Mouse (Mus musculus): ENCODE measurements around the gene Mef2d. TPM values are rescaled to one million over a fixed set of nuclear protein-coding genes. Genes with fewer than 3 reads are reported as not detected.

Gene Mef2d
- polyA plus RNA-seq, 1 experiment = 121 TPM

DNA sequence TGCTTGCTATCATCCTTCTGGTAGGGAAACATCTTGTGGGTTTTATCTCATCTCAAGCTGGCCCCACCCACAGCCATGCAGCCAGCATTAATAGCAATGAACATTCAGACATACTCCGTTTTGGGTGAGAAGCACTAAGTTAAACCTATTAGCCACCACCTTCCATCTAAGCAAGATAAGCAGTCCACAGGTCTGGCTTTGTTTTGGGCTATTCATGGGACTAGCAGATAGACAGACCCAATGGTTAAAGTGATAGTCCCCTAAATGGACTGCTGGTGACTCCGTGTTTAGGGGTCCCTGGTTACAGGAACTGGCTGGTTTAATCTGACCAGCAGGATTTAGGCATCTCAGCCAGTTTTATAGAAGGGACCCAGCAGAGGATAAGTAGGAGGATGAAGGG, 70.8 kb downstream of the Mef2d start:
- Histone ChIP-seq H3K36me3 (ENCODE audit: control insufficient read depth, insufficient read depth) (no peaks in the 10 kb centered on the region), H3K27me3 (ENCODE audit: control insufficient read depth, insufficient read depth, insufficient read length) (peaks cover 37% of the 10 kb centered on the region), H3K4me2 (ENCODE audit: low read depth) (no peak overlapping the region), H3K4me3 (no peak overlapping the region), H3K79me2 (ENCODE audit: control insufficient read depth, insufficient read depth) (no peaks in the 10 kb centered on the region), H3ac (ENCODE audit: control insufficient read depth, insufficient read length) (no peak overlapping the region)
- no peak for TF ChIP-seq CEBPB (IDR thresholded peaks at IDR 0.05; ENCODE audit: insufficient read depth, poor library complexity, severe bottlenecking)

DNA sequence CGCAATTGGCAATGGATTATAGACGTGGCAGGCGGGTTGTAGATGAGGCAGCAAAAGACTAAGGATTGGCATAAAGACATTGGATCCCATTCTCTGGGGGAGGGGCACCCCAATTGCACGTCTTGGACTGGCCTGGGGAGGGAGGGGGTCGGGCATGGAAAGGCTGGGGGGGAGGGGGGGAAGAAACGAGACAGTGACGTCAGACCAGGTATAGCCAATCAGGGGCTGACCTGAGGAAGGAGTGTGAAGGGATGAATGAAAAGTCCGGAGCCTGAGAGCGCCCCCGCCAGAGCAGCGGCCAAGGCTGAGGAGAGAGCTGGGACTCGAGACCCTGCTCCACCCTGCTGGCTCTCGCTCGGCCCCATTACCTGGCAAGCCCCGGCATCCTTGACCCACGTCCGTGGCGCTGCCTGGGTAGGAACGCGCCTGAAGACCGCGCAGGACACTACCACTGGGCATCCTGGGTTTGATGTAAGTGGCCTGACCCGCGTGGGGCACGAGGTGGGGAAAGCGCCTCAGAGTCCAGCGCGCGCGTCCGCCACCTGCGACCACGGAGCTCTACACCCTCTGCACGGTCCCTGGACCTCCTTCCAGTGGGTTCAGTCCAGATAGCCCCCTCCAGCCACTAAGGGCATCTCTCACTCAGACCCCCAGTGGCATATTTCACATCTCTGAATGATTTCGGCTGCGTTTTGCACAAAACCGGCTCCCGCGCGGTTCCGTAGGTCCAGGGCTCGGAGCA, 72.2 kb downstream of the Mef2d start:
- Histone ChIP-seq H3ac (ENCODE audit: control insufficient read depth, insufficient read length) (no peak overlapping the region), H3K36me3 (ENCODE audit: control insufficient read depth, insufficient read depth) (no peaks in the 10 kb centered on the region), H3K4me2 (ENCODE audit: low read depth) (no peak overlapping the region), H3K4me3 (no peak overlapping the region), H3K27me3 (ENCODE audit: control insufficient read depth, insufficient read depth, insufficient read length) (peaks cover 43% of the 10 kb centered on the region), H3K79me2 (ENCODE audit: control insufficient read depth, insufficient read depth) (no peaks in the 10 kb centered on the region)
- no peak for TF ChIP-seq POLR2AphosphoS2 (IDR thresholded peaks at IDR 0.05; ENCODE audit: insufficient read length, low read depth)
- TF ChIP-seq USF1 (IDR thresholded peaks at IDR 0.05; ENCODE audit: low read depth) = no peak
- no peak for TF ChIP-seq SRF (IDR thresholded peaks at IDR 0.05; ENCODE audit: control insufficient read depth, insufficient read length, low read depth)
- TF ChIP-seq MYOG (IDR thresholded peaks at IDR 0.05; ENCODE audit: control insufficient read depth in 1 of 3, insufficient read depth in 1 of 3, insufficient read length in 2 of 3, low read depth in 2 of 3) = no peak
- TF ChIP-seq CEBPB (IDR thresholded peaks at IDR 0.05; ENCODE audit: insufficient read depth, poor library complexity, severe bottlenecking) = no peak
- no peak for TF ChIP-seq E2F4 (IDR thresholded peaks at IDR 0.05; ENCODE audit: insufficient read depth)
- no peak for TF ChIP-seq MYOD1 (IDR thresholded peaks at IDR 0.05; ENCODE audit: control insufficient read depth in 1 of 3, insufficient read length in 2 of 3, low read depth in 2 of 3)
- TF ChIP-seq MAX (IDR thresholded peaks at IDR 0.05; ENCODE audit: low read depth) = no peak
- no peak for TF ChIP-seq TCF12 (IDR thresholded peaks at IDR 0.05; ENCODE audit: insufficient read depth, poor library complexity, severe bottlenecking)
- TF ChIP-seq POLR2A (IDR thresholded peaks at IDR 0.05; ENCODE audit: insufficient read length, low read depth) = no peak
- TF ChIP-seq TCF3 (IDR thresholded peaks at IDR 0.05; ENCODE audit: insufficient read length, low read depth) = no peak
- TF ChIP-seq REST (IDR thresholded peaks at IDR 0.05; ENCODE audit: insufficient read depth, insufficient read length) = no peak

DNA sequence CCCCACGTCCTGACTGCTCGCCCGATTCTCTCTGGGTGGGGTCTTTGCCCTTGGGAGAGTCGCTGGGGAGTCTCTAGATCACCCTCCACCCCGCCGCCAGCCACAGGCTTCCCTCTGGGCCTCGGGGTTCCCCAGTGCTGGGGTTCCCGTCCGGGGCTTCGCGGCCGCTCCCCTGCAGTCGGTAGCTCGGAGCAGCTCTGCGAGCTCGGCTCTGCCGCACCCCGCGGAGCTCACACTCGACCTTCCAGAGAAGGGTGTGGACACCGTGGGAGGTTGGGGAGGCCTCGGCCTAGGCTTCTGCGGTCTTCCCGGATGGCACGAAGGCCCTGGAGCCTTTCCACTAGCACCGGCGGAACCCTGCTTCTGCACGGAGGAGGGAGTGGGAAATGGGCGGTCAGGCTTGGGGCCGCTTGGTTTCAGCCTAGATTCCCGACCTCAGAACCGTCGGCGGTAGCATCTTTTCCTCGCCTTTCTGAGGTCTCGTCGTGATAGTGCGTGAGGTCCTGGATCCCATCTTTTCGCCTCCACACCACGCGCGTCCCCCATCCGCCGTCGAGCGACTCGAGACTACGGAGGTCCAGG, 72.9 kb downstream of the Mef2d start:
- no peaks in the 10 kb centered on the region for H3K36me3 ChIP-seq (ENCODE audit: control insufficient read depth, insufficient read depth)
- H3K4me3 ChIP-seq = no peak overlapping the region
- H3K27me3 ChIP-seq (ENCODE audit: control insufficient read depth, insufficient read depth, insufficient read length) = peaks cover 49% of the 10 kb centered on the region
- no peak overlapping the region for H3K4me2 ChIP-seq (ENCODE audit: low read depth)
- TF ChIP-seq REST (IDR thresholded peaks at IDR 0.05; ENCODE audit: insufficient read depth, insufficient read length) (no peak), TCF3 (IDR thresholded peaks at IDR 0.05; ENCODE audit: insufficient read length, low read depth) (no peak), MYOD1 (IDR thresholded peaks at IDR 0.05; ENCODE audit: control insufficient read depth in 1 of 3, insufficient read length in 2 of 3, low read depth in 2 of 3) (no peak), E2F4 (IDR thresholded peaks at IDR 0.05; ENCODE audit: insufficient read depth) (no peak), POLR2A (IDR thresholded peaks at IDR 0.05; ENCODE audit: insufficient read length, low read depth) (no peak), CEBPB (IDR thresholded peaks at IDR 0.05; ENCODE audit: insufficient read depth, poor library complexity, severe bottlenecking) (no peak), POLR2AphosphoS2 (IDR thresholded peaks at IDR 0.05; ENCODE audit: insufficient read length, low read depth) (no peak), MAX (IDR thresholded peaks at IDR 0.05; ENCODE audit: low read depth) (no peak), TCF12 (IDR thresholded peaks at IDR 0.05; ENCODE audit: insufficient read depth, poor library complexity, severe bottlenecking) (no peak), USF1 (IDR thresholded peaks at IDR 0.05; ENCODE audit: low read depth) (no peak), SRF (IDR thresholded peaks at IDR 0.05; ENCODE audit: control insufficient read depth, insufficient read length, low read depth) (no peak), MYOG (IDR thresholded peaks at IDR 0.05; ENCODE audit: control insufficient read depth in 1 of 3, insufficient read depth in 1 of 3, insufficient read length in 2 of 3, low read depth in 2 of 3) (no peak)
- no peak overlapping the region for H3ac ChIP-seq (ENCODE audit: control insufficient read depth, insufficient read length)
- no peaks in the 10 kb centered on the region for H3K79me2 ChIP-seq (ENCODE audit: control insufficient read depth, insufficient read depth)

DNA sequence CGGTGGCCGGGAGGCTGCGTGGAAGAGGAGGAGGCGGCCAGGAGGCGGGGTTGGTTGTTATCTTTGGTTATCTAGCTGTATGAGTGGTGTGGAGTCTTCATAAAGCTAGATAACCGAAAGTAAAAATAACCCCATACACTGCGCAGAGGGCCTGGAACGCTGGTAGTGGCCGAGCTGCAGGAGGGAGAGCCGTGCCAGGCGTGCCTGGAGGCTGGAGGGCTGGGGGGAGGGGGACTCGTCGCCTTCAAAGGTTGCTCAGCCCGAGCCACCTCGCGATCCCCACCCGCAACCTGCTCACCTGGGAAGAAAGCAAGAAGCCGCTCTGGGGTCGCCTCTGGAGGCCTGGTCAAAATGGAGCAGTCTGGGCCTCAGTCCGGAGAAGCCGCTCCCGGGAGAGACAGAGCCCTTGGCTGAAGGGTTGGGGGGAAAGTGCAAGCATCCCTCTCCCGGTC, 73.4 kb downstream of the Mef2d start:
- no peak overlapping the region for H3K4me2 ChIP-seq (ENCODE audit: low read depth)
- H3K27me3 ChIP-seq (ENCODE audit: control insufficient read depth, insufficient read depth, insufficient read length) = peaks cover 51% of the 10 kb centered on the region
- H3ac ChIP-seq (ENCODE audit: control insufficient read depth, insufficient read length) = no peak overlapping the region
- no peaks in the 10 kb centered on the region for H3K79me2 ChIP-seq (ENCODE audit: control insufficient read depth, insufficient read depth)
- H3K4me3 ChIP-seq = no peak overlapping the region
- no peaks in the 10 kb centered on the region for H3K36me3 ChIP-seq (ENCODE audit: control insufficient read depth, insufficient read depth)
- TF ChIP-seq REST (IDR thresholded peaks at IDR 0.05; ENCODE audit: insufficient read depth, insufficient read length) (no peak), MYOD1 (IDR thresholded peaks at IDR 0.05; ENCODE audit: control insufficient read depth in 1 of 3, insufficient read length in 2 of 3, low read depth in 2 of 3) (no peak), SRF (IDR thresholded peaks at IDR 0.05; ENCODE audit: control insufficient read depth, insufficient read length, low read depth) (no peak), MAX (IDR thresholded peaks at IDR 0.05; ENCODE audit: low read depth) (no peak), USF1 (IDR thresholded peaks at IDR 0.05; ENCODE audit: low read depth) (no peak), POLR2A (IDR thresholded peaks at IDR 0.05; ENCODE audit: insufficient read length, low read depth) (no peak), POLR2AphosphoS2 (IDR thresholded peaks at IDR 0.05; ENCODE audit: insufficient read length, low read depth) (no peak)

DNA sequence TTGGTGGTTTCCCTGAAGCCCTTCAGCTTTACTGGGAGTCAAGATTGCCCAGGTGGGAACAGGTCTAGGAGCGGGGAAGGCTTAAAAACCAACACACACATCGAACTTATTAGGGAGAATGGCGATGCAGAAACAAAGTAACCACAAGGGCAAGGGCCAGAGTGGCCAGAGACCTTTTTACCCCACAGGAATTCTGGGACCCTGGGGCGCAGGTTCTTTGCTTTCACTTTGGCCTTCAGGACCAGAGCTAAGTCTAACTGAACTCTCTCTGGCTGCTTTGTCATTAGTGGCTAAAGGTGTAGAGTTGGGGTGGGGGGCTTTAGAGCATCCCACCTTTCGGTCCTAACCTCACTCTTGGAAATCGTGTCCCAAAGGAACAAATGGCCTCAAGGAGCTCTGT, 73.9 kb downstream of the Mef2d start:
- no peak for TF ChIP-seq E2F4 (IDR thresholded peaks at IDR 0.05; ENCODE audit: insufficient read depth)
- TF ChIP-seq TCF12 (IDR thresholded peaks at IDR 0.05; ENCODE audit: insufficient read depth, poor library complexity, severe bottlenecking) = no peak
- no peak for TF ChIP-seq POLR2A (IDR thresholded peaks at IDR 0.05; ENCODE audit: insufficient read length, low read depth)
- no peak for TF ChIP-seq MYOD1 (IDR thresholded peaks at IDR 0.05; ENCODE audit: control insufficient read depth in 1 of 3, insufficient read length in 2 of 3, low read depth in 2 of 3)
- TF ChIP-seq MYOG (IDR thresholded peaks at IDR 0.05; ENCODE audit: control insufficient read depth in 1 of 3, insufficient read depth in 1 of 3, insufficient read length in 2 of 3, low read depth in 2 of 3) = no peak
- no peak for TF ChIP-seq TCF3 (IDR thresholded peaks at IDR 0.05; ENCODE audit: insufficient read length, low read depth)
- no peak for TF ChIP-seq SRF (IDR thresholded peaks at IDR 0.05; ENCODE audit: control insufficient read depth, insufficient read length, low read depth)
- no peak for TF ChIP-seq CEBPB (IDR thresholded peaks at IDR 0.05; ENCODE audit: insufficient read depth, poor library complexity, severe bottlenecking)
- TF ChIP-seq POLR2AphosphoS2 (IDR thresholded peaks at IDR 0.05; ENCODE audit: insufficient read length, low read depth) = no peak
- no peak for TF ChIP-seq MAX (IDR thresholded peaks at IDR 0.05; ENCODE audit: low read depth)
- TF ChIP-seq REST (IDR thresholded peaks at IDR 0.05; ENCODE audit: insufficient read depth, insufficient read length) = no peak
- TF ChIP-seq USF1 (IDR thresholded peaks at IDR 0.05; ENCODE audit: low read depth) = no peak
- no peak overlapping the region for H3K4me2 ChIP-seq (ENCODE audit: low read depth)
- no peaks in the 10 kb centered on the region for H3K79me2 ChIP-seq (ENCODE audit: control insufficient read depth, insufficient read depth)
- no peaks in the 10 kb centered on the region for H3K36me3 ChIP-seq (ENCODE audit: control insufficient read depth, insufficient read depth)
- peaks cover 51% of the 10 kb centered on the region for H3K27me3 ChIP-seq (ENCODE audit: control insufficient read depth, insufficient read depth, insufficient read length)
- H3ac ChIP-seq (ENCODE audit: control insufficient read depth, insufficient read length) = no peak overlapping the region
- H3K4me3 ChIP-seq = no peak overlapping the region

Measured in myocyte (in vitro differentiated cells).